In genomic region chr11:97641668-97642067, GRCm38 (mm10) we compare ENCODE assay signal across 15 mouse cellular contexts. TPM values are rescaled to one million over a fixed set of nuclear protein-coding genes. Genes with fewer than 3 reads are reported as not detected.
DNase-seq lines count a peak whose midpoint lies in the region; ATAC-seq and TF ChIP-seq lines count a peak whose summit lies in the region.
"Had no signal": no experiment of that assay in that cellular context is flagged by ENCODE, and none has a peak within 500 bp of the region (broad histone marks: within the 10 kb centered on the region; RNA-seq: fewer than 3 reads in every experiment).

No protein-coding gene starts in this region.

- peaks cover 6% of the 10 kb centered on the region; the same call in 1 of the 2 replicates for H3K9me3 ChIP-seq in heart, embryonic 13.5 days
- H3K9me3 ChIP-seq in ES-Bruce4 (replicated peaks; ENCODE audit: control insufficient read depth, insufficient read depth, low read length, poor library complexity, severe bottlenecking) = no peaks in the 10 kb centered on the region
- H3K9me3 ChIP-seq: forebrain, embryonic 10.5 days; limb, embryonic 10.5 days; midbrain, embryonic 12.5 days had no signal

- ATAC-seq in heart, embryonic 13.5 days (ENCODE audit: extremely low read depth, insufficient number of reproducible peaks, low FRiP score, low TSS enrichment) = no peak
- peak; percentile 81 to 91 for ATAC-seq in hematopoietic stem cell, adult 5-6 weeks (replicated peaks in 1 of 2; ENCODE audit: insufficient read depth in 1 of 2, low FRiP score in 2 of 2, low TSS enrichment in 1 of 2, low read depth in 1 of 2, poor library complexity in 2 of 2, severe bottlenecking in 2 of 2)
- ATAC-seq in erythroid progenitor cell, adult 5-6 weeks (replicated peaks; ENCODE audit: low FRiP score, poor library complexity, severe bottlenecking) = no peak

- no peaks in the 10 kb centered on the region for H3K36me3 ChIP-seq in heart, embryonic 13.5 days
- H3K36me3 ChIP-seq in ES-Bruce4 (ENCODE audit: control insufficient read depth, insufficient read depth, low read length, poor library complexity, severe bottlenecking) = no peaks in the 10 kb centered on the region
- H3K36me3 ChIP-seq: forebrain, embryonic 10.5 days; hindbrain, embryonic 10.5 days; limb, embryonic 10.5 days; midbrain, embryonic 12.5 days had no signal

- H3K4me1 ChIP-seq in heart, embryonic 13.5 days = no peaks in the 10 kb centered on the region
- no peaks in the 10 kb centered on the region for H3K4me1 ChIP-seq in ES-Bruce4 (ENCODE audit: control insufficient read depth, insufficient read depth, low read length)
- H3K4me1 ChIP-seq: forebrain, embryonic 10.5 days; hindbrain, embryonic 10.5 days; limb, embryonic 10.5 days; midbrain, embryonic 12.5 days had no signal

- TF ChIP-seq POLR2A in ES-Bruce4 (IDR thresholded peaks at IDR 0.05; ENCODE audit: insufficient read depth, low read length) = no peak

- no peak overlapping the region for H3K27ac ChIP-seq in heart, embryonic 13.5 days (replicated peaks)
- H3K27ac ChIP-seq in ES-Bruce4 (ENCODE audit: insufficient read depth, low read length) = no peak overlapping the region
- H3K27ac ChIP-seq: forebrain, embryonic 10.5 days; hindbrain, embryonic 10.5 days; limb, embryonic 10.5 days; midbrain, embryonic 12.5 days had no signal

- no peak for TF ChIP-seq EP300 in ES-Bruce4 (IDR thresholded peaks at IDR 0.05; ENCODE audit: insufficient read depth, low read depth, low read length)

- H3K27me3 ChIP-seq in heart, embryonic 13.5 days (replicated peaks) = 0 out of 2 replicates have a peak, but pooled peaks cover 9% of the 10 kb centered on the region
- no peaks in the 10 kb centered on the region for H3K27me3 ChIP-seq in ES-Bruce4 (ENCODE audit: control insufficient read depth, insufficient read depth, low read length, poor library complexity, severe bottlenecking)
- H3K27me3 ChIP-seq: midbrain, embryonic 12.5 days had no signal

- WGBS in heart, embryonic 13.5 days = 41% methylated on average over 8 of the region's 8 CpGs

- TF ChIP-seq CTCF in ES-Bruce4 (IDR thresholded peaks at IDR 0.05; ENCODE audit: low read depth, low read length) = no peak

- no peak overlapping the region for H3K4me3 ChIP-seq in heart, embryonic 13.5 days
- no peak overlapping the region for H3K4me3 ChIP-seq in ES-Bruce4 (ENCODE audit: low read depth, low read length)
- H3K4me3 ChIP-seq: forebrain, embryonic 10.5 days; hindbrain, embryonic 10.5 days; limb, embryonic 10.5 days; midbrain, embryonic 12.5 days had no signal

- intact Hi-C loops in heart, postnatal 36 days (cut with DNase I) = no loop called here

- no peak overlapping the region for H3K4me2 ChIP-seq in heart, embryonic 13.5 days
- H3K4me2 ChIP-seq: midbrain, embryonic 12.5 days had no signal

- DNase-seq in heart, postnatal 36 days = no peak
- peak; percentile 84 to 87 for DNase-seq in right cerebral cortex, adult 2 months (ENCODE audit: low spot score in 2 of 2)
- DNase-seq in kidney, postnatal 36 days = no peak
- DNase-seq: gastrocnemius, postnatal 25 days; kidney, adult 2 months; lung, adult 18-20 months; thymus, adult 18-20 months had no signal

- 0 out of 2 replicates have a peak overlapping the region, but pooled peaks have one; percentile 15 for H3K9ac ChIP-seq in heart, embryonic 13.5 days
- H3K9ac ChIP-seq in ES-Bruce4 (ENCODE audit: low read depth, poor library complexity, severe bottlenecking) = peak overlapping the region; percentile 40
- H3K9ac ChIP-seq: midbrain, embryonic 12.5 days had no signal

RNA-seq across cellular contexts. Expression of gene Epop, which starts 12.2 kb away (rescaled TPM):
- polyA plus RNA-seq in heart, embryonic 13.5 days (2015; fragmentation: Nextera tagmentation; extraction: Ambion mirVana) = 1.1 and 1.4 TPM in 2 replicates
- 1 to 10 TPM in 1 of 2 experiments, under 1 TPM in 1; 0.95 to 2.4 TPM for total RNA-seq in heart, postnatal 36 days (2021)
- 39.3 and 44.1 TPM in 2 replicates for polyA plus RNA-seq in ES-Bruce4 (2011; ENCODE audit: insufficient read depth, insufficient read length, low read depth, missing spikeins)
- 2.1 and 2.2 TPM in 2 replicates for total RNA-seq in hematopoietic stem cell, adult 5-6 weeks (2017)
- 1.4 TPM in 1 of 2 replicates, not detected in the other for total RNA-seq in erythroid progenitor cell, adult 5-6 weeks (2015; ENCODE audit: low replicate concordance)
- not detected in 2 replicates for total RNA-seq in erythroid progenitor cell, adult 5-6 weeks (2017; ENCODE audit: low replicate concordance)

RNA-seq across cellular contexts. Expression of gene Mllt6, which starts 21.5 kb away (rescaled TPM):
- polyA plus RNA-seq in heart, embryonic 13.5 days (2015; fragmentation: Nextera tagmentation; extraction: Ambion mirVana) = 1.7 and 1.9 TPM in 2 replicates
- total RNA-seq in heart, postnatal 36 days (2021) = 10 to 100 TPM; 67.0 to 68.8 TPM
- polyA plus RNA-seq in ES-Bruce4 (2011; ENCODE audit: insufficient read depth, insufficient read length, low read depth, missing spikeins) = 23.7 and 25.2 TPM in 2 replicates
- total RNA-seq in hematopoietic stem cell, adult 5-6 weeks (2017) = 16.5 and 19.5 TPM in 2 replicates
- 2.1 and 9.7 TPM in 2 replicates for total RNA-seq in erythroid progenitor cell, adult 5-6 weeks (2015; ENCODE audit: low replicate concordance)
- 1.3 and 3.9 TPM in 2 replicates for total RNA-seq in erythroid progenitor cell, adult 5-6 weeks (2017; ENCODE audit: low replicate concordance)

RNA-seq across cellular contexts. Expression of gene Cisd3, which starts 44.0 kb away (rescaled TPM):
- 44.1 and 53.7 TPM in 2 replicates for polyA plus RNA-seq in heart, embryonic 13.5 days (2015; fragmentation: Nextera tagmentation; extraction: Ambion mirVana)
- total RNA-seq in heart, postnatal 36 days (2021) = 100 to 1,000 TPM; 146 TPM
- 62.3 and 77.2 TPM in 2 replicates for polyA plus RNA-seq in ES-Bruce4 (2011; ENCODE audit: insufficient read depth, insufficient read length, low read depth, missing spikeins)
- 4.8 and 9.2 TPM in 2 replicates for total RNA-seq in hematopoietic stem cell, adult 5-6 weeks (2017)
- total RNA-seq in erythroid progenitor cell, adult 5-6 weeks (2015; ENCODE audit: low replicate concordance) = 6.3 TPM in 1 of 2 replicates, not detected in the other
- total RNA-seq in erythroid progenitor cell, adult 5-6 weeks (2017; ENCODE audit: low replicate concordance) = not detected in 2 replicates

RNA-seq across cellular contexts. Expression of gene Pcgf2, which starts 58.6 kb away (rescaled TPM):
- 10.5 and 11.0 TPM in 2 replicates for polyA plus RNA-seq in heart, embryonic 13.5 days (2015; fragmentation: Nextera tagmentation; extraction: Ambion mirVana)
- total RNA-seq in heart, postnatal 36 days (2021) = 1 to 10 TPM; 5.2 to 7.4 TPM
- polyA plus RNA-seq in ES-Bruce4 (2011; ENCODE audit: insufficient read depth, insufficient read length, low read depth, missing spikeins) = 74.6 and 84.0 TPM in 2 replicates
- 1.5 and 2.8 TPM in 2 replicates for total RNA-seq in hematopoietic stem cell, adult 5-6 weeks (2017)
- 5.9 TPM in 1 of 2 replicates, not detected in the other for total RNA-seq in erythroid progenitor cell, adult 5-6 weeks (2015; ENCODE audit: low replicate concordance)
- total RNA-seq in erythroid progenitor cell, adult 5-6 weeks (2017; ENCODE audit: low replicate concordance) = 2.1 TPM in 1 of 2 replicates, not detected in the other

Comparison
In these comparisons a context has a peak if more than half of its experiments do, and no peak if none do; other contexts are left out.
1. ATAC-seq: peak in hematopoietic stem cell, adult 5-6 weeks (2 of 2); none in heart, embryonic 13.5 days (single experiment) and erythroid progenitor cell, adult 5-6 weeks (single experiment).
2. DNase-seq: peak in right cerebral cortex, adult 2 months (2 of 2); none in heart, postnatal 36 days (0 of 2) and kidney, postnatal 36 days (0 of 2).
3. RNA of gene Cisd3, which starts 44.0 kb away (total RNA-seq): 146 TPM in heart, postnatal 36 days; 6.3 TPM in erythroid progenitor cell, adult 5-6 weeks and 4.8 to 9.2 TPM in hematopoietic stem cell, adult 5-6 weeks; every median in the first group is over 10 times any median in the second.